Mouse (Mus musculus) cerebellum, adult 2 months (tissue): ENCODE results near the gene Gm10799.
"Not testable (repeated sequence)": the region's sequence is repeated elsewhere in the genome, so short reads cannot be mapped to it uniquely, and the experiment has no call there.

Source experiments
- CTCF ChIP-seq: fragments of 200-500 bp; IDR thresholded peaks from 2 replicates; pipeline ENCODE4 v1.5.1; 2011; ENCODE audit warnings: low read depth, mild to moderate bottlenecking, control low read depth, low read length, moderate library complexity, borderline replicate concordance; ENCODE audit not compliant: insufficient read depth
- POLR2A ChIP-seq: fragments of 200-500 bp; IDR thresholded peaks from 2 replicates; pipeline ENCODE4 v1.6.1; 2011; ENCODE audit warnings: low read length, control low read depth, borderline replicate concordance; ENCODE audit not compliant: insufficient read depth

DNA sequence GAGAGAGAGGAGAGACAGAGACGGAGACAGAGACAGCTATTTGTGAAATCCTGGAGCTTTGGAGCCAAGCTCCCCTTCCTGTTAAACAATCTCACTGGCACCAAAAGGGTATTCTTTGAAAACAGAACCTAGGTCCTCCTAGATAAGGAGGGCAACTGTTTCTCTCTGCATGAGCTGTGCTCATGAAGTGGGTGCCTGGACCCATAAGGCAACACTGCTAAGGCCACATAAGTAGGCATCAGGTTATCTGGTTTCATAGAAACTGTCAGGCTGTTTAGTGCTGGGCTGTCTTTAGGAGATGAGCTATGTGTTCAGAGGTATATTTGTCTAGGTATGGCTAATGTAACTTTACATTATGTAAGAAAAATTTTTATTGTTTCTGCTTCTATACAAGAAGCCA lies 19.2 kb upstream of the Gm10799 start:
- TF ChIP-seq CTCF, POLR2A: not testable (repeated sequence)
